Mouse (Mus musculus): ENCODE measurements around the gene Tubgcp6. TPM values are rescaled to one million over a fixed set of nuclear protein-coding genes. Genes with fewer than 3 reads are reported as not detected.

The Tubgcp6 gene
- polyA plus RNA-seq, 1 experiment from 2014 or later = 28.6 TPM

DNA sequence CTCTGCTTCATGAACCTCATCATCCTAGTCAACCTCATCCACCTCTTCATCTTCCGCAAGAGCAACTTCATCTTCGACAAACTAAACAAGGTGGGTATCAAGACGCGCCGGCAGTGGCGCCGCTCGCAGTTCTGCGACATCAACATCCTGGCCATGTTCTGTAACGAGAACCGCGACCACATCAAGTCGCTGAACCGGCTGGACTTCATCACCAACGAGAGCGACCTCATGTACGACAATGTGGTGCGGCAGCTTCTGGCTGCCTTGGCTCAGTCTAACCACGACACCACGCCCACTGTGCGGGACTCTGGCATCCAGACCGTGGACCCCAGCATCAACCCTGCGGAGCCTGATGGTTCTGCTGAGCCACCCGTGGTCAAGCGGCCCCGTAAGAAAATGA, 54.7 kb downstream of the Tubgcp6 start:
- Histone ChIP-seq H3K36me3 (no peaks in the 10 kb centered on the region), H3K27ac (no peak overlapping the region), H3K9me3 (replicated peaks) (no peaks in the 10 kb centered on the region), H3K4me3 (peak overlapping the region; percentile 28), H3K27me3 (ENCODE audit: low read depth, poor library complexity, severe bottlenecking) (peaks cover 77% of the 10 kb centered on the region), H3K4me1 (peaks cover 22% of the 10 kb centered on the region)
- 31% methylated on average over 26 of the region's 26 CpGs for WGBS
- no peak for DNase-seq (ENCODE audit: low spot score)

DNA sequence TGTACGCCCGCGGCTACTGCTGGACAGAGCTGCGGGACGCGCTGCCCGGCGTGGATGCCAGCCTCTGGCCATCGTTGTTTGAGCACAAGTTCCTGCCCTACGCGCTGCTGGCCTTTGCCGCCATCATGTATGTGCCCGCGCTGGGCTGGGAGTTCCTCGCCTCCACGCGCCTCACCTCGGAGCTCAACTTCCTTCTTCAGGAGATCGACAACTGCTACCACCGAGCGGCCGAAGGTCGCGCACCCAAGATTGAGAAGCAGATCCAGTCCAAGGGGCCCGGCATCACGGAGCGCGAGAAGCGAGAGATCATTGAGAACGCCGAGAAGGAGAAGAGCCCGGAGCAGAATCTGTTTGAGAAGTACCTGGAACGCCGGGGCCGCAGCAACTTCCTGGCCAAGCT, 55.3 kb downstream of the Tubgcp6 start:
- DNase-seq (ENCODE audit: low spot score) = peak; percentile 42
- whole genome bisulfite sequencing = 31% methylated on average over 35 of the region's 35 CpGs

DNA sequence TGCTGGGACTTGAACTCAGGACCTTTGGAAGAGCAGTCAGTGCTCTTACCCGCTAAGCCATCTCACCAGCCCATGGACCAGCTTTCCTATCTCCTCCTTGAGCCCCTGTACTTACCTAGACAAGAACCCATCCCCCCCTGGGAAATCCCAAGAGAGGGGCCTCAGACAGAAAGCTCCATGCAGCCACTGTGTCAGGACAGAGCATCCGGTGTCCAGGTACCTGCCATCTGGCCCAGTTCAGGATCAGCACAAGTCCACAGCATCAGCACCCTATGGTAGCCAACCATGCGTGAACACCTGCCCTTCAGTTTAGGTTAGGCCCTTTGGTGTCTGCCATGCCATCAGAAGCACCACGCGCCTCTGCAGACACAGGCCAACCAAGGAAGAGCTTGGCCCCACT, 58.0 kb downstream of the Tubgcp6 start:
- Histone ChIP-seq H3K4me3 (no peak overlapping the region), H3K4me1 (peaks cover 25% of the 10 kb centered on the region), H3K27ac (no peak overlapping the region), H3K36me3 (no peaks in the 10 kb centered on the region), H3K9me3 (replicated peaks) (no peaks in the 10 kb centered on the region), H3K27me3 (ENCODE audit: low read depth, poor library complexity, severe bottlenecking) (peaks cover 100% of the 10 kb centered on the region)
- DNase-seq (ENCODE audit: low spot score) = no peak
- WGBS = 89% methylated on average over 5 of the region's 5 CpGs

More for the DNA sequence above, 55.3 kb downstream of the Tubgcp6 start:
- Histone ChIP-seq H3K9me3 (replicated peaks) (no peaks in the 10 kb centered on the region), H3K4me3 (peak overlapping the region; percentile 28), H3K36me3 (no peaks in the 10 kb centered on the region), H3K27me3 (ENCODE audit: low read depth, poor library complexity, severe bottlenecking) (peaks cover 83% of the 10 kb centered on the region), H3K27ac (no peak overlapping the region), H3K4me1 (peaks cover 19% of the 10 kb centered on the region)

DNA sequence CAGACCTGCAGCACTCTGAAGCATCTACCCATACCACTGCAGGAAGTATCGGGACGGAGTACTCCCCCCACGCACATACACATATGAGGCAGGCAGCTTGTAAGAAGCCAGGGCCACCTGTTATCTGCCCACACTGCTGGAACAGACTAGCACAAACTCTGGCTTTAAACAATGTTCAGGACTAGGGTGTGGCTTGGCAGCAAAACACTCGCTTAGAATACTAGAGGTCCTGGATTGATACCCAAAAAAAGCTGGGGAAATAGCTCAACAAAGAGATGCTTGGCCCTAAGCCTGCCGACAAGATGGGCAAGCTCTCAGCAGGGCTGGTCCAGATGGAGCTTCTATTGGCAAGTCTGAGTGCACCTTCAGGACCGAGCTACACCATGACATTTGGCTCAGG, 59.4 kb downstream of the Tubgcp6 start:
- no peaks in the 10 kb centered on the region for H3K36me3 ChIP-seq
- H3K4me1 ChIP-seq = peaks cover 27% of the 10 kb centered on the region
- H3K9me3 ChIP-seq (replicated peaks) = no peaks in the 10 kb centered on the region
- no peak overlapping the region for H3K27ac ChIP-seq
- H3K27me3 ChIP-seq (ENCODE audit: low read depth, poor library complexity, severe bottlenecking) = peaks cover 100% of the 10 kb centered on the region
- 70% methylated on average over 6 of the region's 6 CpGs for WGBS
- no peak overlapping the region for H3K4me3 ChIP-seq
- DNase-seq (ENCODE audit: low spot score) = no peak

DNA sequence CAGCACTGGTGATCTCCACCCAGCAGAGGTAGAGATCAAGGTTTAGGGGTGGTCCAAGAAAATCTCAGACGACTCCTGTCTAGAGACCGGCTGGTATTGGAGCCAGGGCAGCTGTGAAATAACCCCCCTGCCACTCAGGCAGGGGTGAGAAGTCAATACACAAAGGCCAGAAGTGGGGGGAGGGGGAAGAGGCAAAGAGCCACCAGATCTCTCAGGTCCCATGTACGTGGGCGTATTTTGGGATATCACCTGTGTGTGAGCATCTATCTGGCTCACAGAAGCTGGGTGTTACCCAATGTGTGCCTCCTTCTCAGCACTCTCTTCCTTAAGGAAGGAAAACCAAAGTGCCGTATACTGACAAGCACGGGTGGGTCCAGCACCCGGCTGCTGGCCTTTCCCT, 59.9 kb downstream of the Tubgcp6 start:
- Histone ChIP-seq H3K4me3 (no peak overlapping the region), H3K9me3 (replicated peaks) (no peaks in the 10 kb centered on the region), H3K36me3 (no peaks in the 10 kb centered on the region), H3K27me3 (ENCODE audit: low read depth, poor library complexity, severe bottlenecking) (peaks cover 100% of the 10 kb centered on the region), H3K27ac (no peak overlapping the region), H3K4me1 (peaks cover 21% of the 10 kb centered on the region)
- DNase-seq (ENCODE audit: low spot score) = no peak
- 67% methylated on average over 7 of the region's 7 CpGs for WGBS

DNA sequence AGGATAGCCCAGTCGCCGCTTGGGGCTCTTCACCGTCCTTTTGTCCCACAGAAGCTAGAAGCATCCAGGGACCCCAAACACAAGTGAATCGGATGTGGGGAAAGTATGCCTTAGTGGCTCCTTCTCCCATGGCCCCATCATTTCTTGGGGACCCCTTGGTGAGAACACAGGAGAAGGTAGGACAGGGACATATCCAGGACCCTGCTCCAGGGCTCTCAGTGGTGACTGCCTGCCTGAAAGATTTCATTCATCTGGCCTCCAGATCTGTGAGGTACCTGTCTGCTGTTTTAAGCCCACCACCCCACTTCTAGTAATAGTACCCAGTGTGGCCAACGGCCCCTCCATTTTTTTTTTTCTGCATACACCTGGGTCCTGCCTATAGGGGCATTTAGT, 60.4 kb downstream of the Tubgcp6 start:
- H3K27me3 ChIP-seq (ENCODE audit: low read depth, poor library complexity, severe bottlenecking) = peaks cover 100% of the 10 kb centered on the region
- no peak for DNase-seq (ENCODE audit: low spot score)
- WGBS = 92% methylated on average over 5 of the region's 5 CpGs
- no peak overlapping the region for H3K27ac ChIP-seq
- H3K4me3 ChIP-seq = no peak overlapping the region
- H3K36me3 ChIP-seq = no peaks in the 10 kb centered on the region
- H3K9me3 ChIP-seq (replicated peaks) = no peaks in the 10 kb centered on the region
- peaks cover 16% of the 10 kb centered on the region for H3K4me1 ChIP-seq

DNA sequence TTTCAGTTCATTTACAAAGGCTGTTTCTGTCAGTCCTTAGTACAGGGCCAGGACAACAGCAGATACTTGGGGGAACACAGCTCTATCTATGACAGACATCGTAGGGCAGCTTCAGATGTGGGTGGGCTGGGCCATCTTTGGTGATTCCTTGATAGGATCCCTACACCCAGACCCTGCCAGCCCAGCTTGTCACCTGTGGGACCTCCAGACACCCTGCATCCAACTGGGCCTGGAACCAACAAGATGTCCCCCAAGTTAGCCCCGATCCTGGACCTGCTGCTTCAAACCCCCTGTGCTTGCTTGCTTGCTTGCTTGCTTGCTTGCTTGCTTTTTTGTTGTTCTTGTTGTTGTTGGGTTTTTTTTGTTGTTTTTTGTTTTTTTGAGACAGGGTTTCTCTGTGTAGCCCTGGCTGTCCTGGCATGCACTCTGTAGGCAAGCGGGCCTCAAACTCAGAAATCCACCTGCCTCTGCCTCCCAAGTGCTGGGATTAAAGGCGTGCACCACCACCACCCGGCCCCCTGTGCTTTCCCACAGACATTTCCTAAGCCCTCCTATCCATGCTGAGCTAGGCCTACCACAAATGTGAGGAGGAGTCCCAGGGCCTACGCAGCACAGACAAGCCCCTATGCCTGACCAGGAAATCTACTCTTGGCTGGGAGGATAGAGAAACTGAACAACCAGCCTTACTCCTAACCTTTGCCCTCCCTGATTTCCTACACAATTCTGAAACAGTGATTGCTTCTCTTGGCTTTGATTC, 61.0 kb downstream of the Tubgcp6 start:
- no peaks in the 10 kb centered on the region for H3K9me3 ChIP-seq (replicated peaks)
- 90% methylated on average over 6 of the region's 6 CpGs for WGBS
- H3K4me3 ChIP-seq = no peak overlapping the region
- peaks cover 12% of the 10 kb centered on the region for H3K4me1 ChIP-seq
- H3K36me3 ChIP-seq = no peaks in the 10 kb centered on the region
- H3K27ac ChIP-seq = no peak overlapping the region
- DNase-seq (ENCODE audit: low spot score) = no peak
- peaks cover 100% of the 10 kb centered on the region for H3K27me3 ChIP-seq (ENCODE audit: low read depth, poor library complexity, severe bottlenecking)

DNA sequence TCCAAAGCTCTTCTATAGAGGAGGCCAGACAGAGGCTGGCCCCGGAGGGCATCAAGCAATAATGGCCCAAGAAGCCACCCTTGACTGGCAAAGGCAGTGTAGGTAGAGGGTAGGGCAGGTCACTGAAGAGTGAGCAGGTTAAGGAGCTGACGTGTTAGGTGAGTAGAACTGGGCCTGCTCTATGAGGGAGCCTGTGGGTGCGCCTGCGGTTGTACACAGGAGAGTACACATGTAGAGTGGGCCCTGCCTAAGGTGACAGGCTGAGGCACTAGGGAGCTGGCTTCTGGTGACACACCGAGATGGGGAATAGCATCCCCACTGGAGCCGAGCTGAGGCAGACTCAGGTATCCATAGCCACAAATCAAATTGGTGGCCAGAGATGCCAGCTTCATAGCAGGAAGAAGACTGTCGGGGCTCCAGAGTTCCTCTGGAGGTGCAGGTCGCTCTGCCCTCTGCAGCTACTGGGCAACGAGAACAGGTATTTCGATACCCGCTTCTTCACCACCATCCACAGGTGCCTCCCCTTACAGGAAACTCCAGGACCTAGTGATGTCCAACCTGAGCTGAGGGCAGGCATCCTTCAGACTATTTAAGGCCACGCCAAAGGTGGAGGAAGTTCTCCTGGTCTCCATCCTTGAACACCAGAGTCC, 62.0 kb downstream of the Tubgcp6 start:
- Histone ChIP-seq H3K27ac (no peak overlapping the region), H3K9me3 (replicated peaks) (no peaks in the 10 kb centered on the region), H3K27me3 (ENCODE audit: low read depth, poor library complexity, severe bottlenecking) (peaks cover 99% of the 10 kb centered on the region), H3K4me1 (peaks cover 12% of the 10 kb centered on the region), H3K36me3 (no peaks in the 10 kb centered on the region), H3K4me3 (no peak overlapping the region)
- 84% methylated on average over 12 of the region's 12 CpGs for WGBS
- no peak for DNase-seq (ENCODE audit: low spot score)

DNA sequence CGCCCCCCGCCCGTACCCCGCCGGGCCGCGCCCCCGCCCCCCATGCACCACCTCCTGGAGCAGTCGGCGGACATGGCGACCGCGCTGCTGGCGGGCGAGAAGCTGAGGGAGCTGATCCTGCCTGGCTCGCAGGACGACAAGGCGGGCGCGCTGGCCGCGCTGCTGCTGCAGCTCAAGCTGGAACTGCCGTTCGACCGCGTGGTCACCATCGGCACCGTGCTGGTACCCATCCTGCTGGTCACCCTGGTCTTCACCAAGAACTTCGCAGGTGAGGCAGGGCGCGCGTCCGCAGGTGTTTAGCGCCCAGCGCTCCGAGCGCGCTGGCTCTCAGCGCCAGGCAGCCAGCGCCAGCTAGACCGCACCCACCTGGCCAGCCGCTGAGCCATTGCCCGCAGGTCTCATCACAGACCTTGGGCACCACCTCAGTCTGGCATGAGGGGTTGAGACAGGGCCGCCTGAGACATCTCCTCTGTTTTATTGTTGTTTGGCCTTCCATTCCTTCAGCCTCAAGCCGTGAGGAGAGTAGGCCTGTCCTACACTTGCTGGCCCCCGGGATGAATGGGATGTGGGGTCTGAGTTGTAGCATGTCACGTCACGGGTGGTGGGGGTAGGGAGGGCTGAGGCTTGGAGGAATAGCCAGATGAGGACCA, 62.8 kb downstream of the Tubgcp6 start:
- peak overlapping the region; percentile 82 for H3K27ac ChIP-seq
- peak overlapping the region; percentile 79 for H3K4me3 ChIP-seq
- WGBS = 2% methylated on average over 47 of the region's 48 CpGs
- H3K4me1 ChIP-seq = peaks cover 12% of the 10 kb centered on the region
- no peaks in the 10 kb centered on the region for H3K36me3 ChIP-seq
- DNase-seq (ENCODE audit: low spot score) = peak; percentile 74
- H3K27me3 ChIP-seq (ENCODE audit: low read depth, poor library complexity, severe bottlenecking) = peaks cover 99% of the 10 kb centered on the region
- no peaks in the 10 kb centered on the region for H3K9me3 ChIP-seq (replicated peaks)

DNA sequence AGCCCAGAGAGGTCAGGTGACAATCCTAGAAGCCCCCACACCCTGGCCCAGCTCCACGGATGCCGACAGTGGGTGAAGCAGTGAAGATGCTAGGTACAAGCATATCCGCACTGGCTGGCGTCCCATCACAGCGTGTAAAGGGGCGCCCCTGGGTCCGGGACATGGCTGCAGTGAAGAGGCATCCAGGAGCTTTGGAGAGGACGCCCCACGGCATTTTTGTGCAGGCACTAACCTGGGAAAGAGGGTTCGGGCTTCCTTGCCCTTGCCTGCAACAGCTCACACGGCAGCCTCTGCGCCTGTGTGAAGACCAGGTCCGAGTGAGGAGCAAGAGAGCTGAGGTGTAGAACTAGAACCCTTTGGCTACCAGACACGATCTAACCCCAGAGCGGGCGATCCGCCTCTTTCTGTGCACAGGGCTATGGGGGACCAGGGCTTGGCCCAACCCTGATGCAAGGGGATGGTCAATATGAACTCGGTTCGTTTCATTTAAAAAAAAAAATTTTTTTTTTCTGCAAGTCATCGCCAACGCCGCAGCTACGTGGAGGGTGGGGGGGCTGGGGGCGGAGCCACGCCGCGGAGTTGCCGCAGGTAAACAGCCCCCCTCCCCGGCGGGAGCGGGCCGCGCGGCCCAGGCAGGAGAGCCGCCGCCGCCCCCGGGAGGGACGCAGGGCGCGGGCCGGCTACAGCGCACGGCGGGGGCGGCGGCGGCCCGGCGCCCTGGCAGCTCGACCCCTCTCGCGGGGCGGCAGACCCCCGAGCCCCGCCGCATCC, 63.6 kb downstream of the Tubgcp6 start, which contains the start of gene Panx2:
Gene Panx2, plus strand, starts transcription at position 574 of the 771 bp plus-strand sequence.
- Histone ChIP-seq H3K9me3 (replicated peaks) (no peaks in the 10 kb centered on the region), H3K27me3 (ENCODE audit: low read depth, poor library complexity, severe bottlenecking) (peaks cover 94% of the 10 kb centered on the region), H3K36me3 (no peaks in the 10 kb centered on the region), H3K4me1 (peaks cover 12% of the 10 kb centered on the region), H3K27ac (peak within 1 kb of the TSS; percentile 82), H3K4me3 (peak within 1 kb of the TSS; percentile 79)
- WGBS = 2% methylated on average over 45 of the region's 57 CpGs
- peak; percentile 61 for DNase-seq (ENCODE audit: low spot score)

DNA sequence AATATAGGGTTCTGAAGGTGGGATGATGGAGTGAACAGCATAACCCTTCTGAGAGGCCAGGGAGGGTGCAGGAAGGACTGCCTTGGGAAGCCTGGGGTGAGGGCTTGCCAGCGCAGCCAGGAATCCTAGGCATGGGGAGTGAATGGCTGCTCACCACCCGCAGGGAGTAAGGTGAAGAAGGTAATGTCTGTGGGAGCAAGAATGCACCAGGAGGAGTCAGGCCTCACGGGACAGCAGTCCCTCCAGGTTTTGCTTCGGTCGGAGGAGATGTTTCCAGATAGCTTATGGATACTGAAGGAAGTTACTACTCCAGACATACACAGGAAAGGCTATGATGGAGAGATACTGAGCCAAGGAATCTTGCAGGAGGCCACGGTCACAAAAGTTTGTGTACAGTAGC, 64.2 kb downstream of the Tubgcp6 start:
- 36% methylated on average over 6 of the region's 6 CpGs for WGBS
- Histone ChIP-seq H3K9me3 (replicated peaks) (no peaks in the 10 kb centered on the region), H3K4me3 (peak overlapping the region; percentile 79), H3K36me3 (no peaks in the 10 kb centered on the region), H3K4me1 (peaks cover 12% of the 10 kb centered on the region), H3K27me3 (ENCODE audit: low read depth, poor library complexity, severe bottlenecking) (peaks cover 88% of the 10 kb centered on the region), H3K27ac (no peak overlapping the region)
- no peak for DNase-seq (ENCODE audit: low spot score)

DNA sequence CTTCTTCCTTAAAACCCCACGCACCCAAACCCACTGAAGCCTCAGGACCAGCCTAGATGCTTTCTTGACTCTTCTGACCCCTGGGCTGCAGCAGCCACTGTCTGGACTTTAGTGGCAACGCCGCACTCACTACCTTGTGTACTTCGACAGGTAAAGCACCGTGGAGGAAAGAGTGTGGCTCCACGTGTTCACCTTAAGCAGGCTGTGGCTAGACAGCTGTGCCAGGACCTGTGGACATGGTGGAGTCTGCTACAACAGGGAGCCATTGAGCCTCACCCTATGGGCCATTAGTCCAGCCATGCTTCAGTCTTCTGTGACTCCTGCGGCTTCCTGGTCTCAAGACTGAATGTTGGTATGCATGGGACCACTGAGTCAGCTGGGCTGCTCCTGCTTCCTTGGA, 68.2 kb downstream of the Tubgcp6 start:
- WGBS = 91% methylated on average over 7 of the region's 7 CpGs

More for the DNA sequence above, 68.2 kb downstream of the Tubgcp6 start:
- H3K27me3 ChIP-seq (ENCODE audit: low read depth, poor library complexity, severe bottlenecking) = peaks cover 48% of the 10 kb centered on the region
- H3K27ac ChIP-seq = no peak overlapping the region
- no peak overlapping the region for H3K4me3 ChIP-seq
- DNase-seq (ENCODE audit: low spot score) = no peak
- H3K36me3 ChIP-seq = no peaks in the 10 kb centered on the region
- no peaks in the 10 kb centered on the region for H3K9me3 ChIP-seq (replicated peaks)
- peaks cover 5% of the 10 kb centered on the region for H3K4me1 ChIP-seq

All from limb, embryonic 10.5 days (tissue).